Mouse (Mus musculus): ENCODE measurements around the gene Irs2.

The Irs2 gene

GRCm38 (mm10) chr8:10991323-10991722 lies 16.9 kb downstream of the Irs2 start:
- intact Hi-C loops (cut with DNase I) = no loop called here

GRCm38 (mm10) chr8:10990421-10991110 lies 17.7 kb downstream of the Irs2 start:
- intact Hi-C loops (cut with DNase I) = no loop called here

GRCm38 (mm10) chr8:10989946-10990345 lies 18.3 kb downstream of the Irs2 start:
- intact Hi-C loops (cut with DNase I) = no loop called here

DNA sequence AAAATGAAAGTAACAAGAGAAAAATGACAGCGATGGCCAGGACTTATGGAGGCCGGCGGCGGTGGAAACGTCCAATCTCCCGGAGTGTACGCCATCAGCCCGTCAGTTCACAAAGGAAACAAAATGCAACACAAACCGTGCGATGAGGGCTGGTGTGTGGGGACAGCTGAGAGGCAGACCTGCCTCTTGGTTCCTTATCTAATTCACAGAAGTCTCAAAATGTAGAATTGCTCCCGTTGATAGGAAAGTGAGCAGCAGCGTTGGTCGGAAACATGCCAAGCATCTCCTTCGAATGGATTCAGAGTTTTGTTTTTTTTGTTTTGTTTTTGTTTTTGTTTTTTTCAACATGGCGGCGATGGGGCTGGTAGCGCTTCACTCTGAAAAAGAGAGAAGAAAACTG lies 21.6 kb downstream of the Irs2 start:
- intact Hi-C loops (cut with DNase I) = no loop called here

GRCm38 (mm10) chr8:10985064-10985463 lies 23.2 kb downstream of the Irs2 start:
- intact Hi-C loops (cut with DNase I) = no loop called here

DNA sequence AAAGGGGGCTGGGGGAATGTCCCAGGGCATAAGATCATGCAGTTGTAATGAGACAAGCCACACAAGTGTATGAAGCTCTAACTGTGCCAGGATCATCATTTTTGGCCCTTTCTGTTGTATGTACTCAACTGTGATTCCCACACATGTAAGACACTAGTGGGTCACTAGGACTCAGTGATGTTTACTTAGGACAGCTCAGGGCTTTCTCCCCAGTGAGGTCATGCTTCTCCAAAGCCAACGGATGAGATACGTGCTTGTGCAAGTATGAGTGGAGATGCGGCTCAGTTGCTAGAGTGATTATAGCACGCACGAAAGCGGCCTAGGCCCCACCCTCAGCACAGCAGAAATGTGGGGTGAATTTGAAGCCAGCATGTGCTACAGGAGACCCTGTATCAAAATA lies 27.4 kb downstream of the Irs2 start:
- intact Hi-C loops (cut with DNase I) = no loop called here

DNA sequence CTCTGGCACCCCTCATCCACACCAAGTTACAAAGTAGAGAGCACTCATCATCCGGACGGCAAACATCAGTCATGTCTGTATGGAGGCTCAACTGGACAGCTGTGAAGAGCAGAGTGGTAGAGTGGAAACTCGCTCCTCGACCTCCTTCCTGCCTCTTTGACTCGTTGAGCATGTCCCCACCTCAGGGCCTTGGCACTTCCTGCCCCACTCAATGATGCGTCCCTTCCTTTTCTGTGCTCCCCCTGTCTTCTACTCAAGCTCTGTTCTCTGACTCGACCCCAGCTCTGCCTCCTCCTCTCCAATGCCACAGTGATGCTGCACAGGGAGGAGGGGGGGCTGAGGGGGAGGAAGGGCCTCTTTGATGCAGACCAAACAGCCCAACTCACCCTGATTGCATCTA lies 28.3 kb downstream of the Irs2 start:
- intact Hi-C loops (cut with DNase I) = no loop called here

- intact Hi-C loops (cut with DNase I) = no loop called here
Observed at GRCm38 (mm10) chr8:10979196-10979794, 29.0 kb downstream of the Irs2 start.

DNA sequence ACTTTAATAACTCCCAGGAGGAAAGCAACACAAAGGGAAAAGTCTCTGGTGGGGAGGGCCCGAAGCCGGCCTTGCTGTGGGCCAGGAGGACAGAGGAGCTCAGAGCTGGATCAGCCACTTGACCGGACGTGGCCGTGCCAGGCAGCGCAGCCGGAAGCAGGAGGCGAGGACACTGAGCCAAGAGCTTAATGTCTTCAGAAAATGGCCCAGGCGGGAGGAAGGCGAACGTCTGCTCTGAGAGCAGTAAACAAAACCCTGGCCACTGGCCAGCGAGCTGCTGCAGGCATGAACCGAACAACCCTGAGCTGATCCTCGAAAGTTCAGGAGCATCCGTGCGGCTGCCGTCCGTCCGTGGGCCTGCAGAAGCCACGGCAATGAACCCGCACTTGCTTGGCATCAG lies 29.9 kb downstream of the Irs2 start:
- intact Hi-C loops (cut with DNase I) = no loop called here

DNA sequence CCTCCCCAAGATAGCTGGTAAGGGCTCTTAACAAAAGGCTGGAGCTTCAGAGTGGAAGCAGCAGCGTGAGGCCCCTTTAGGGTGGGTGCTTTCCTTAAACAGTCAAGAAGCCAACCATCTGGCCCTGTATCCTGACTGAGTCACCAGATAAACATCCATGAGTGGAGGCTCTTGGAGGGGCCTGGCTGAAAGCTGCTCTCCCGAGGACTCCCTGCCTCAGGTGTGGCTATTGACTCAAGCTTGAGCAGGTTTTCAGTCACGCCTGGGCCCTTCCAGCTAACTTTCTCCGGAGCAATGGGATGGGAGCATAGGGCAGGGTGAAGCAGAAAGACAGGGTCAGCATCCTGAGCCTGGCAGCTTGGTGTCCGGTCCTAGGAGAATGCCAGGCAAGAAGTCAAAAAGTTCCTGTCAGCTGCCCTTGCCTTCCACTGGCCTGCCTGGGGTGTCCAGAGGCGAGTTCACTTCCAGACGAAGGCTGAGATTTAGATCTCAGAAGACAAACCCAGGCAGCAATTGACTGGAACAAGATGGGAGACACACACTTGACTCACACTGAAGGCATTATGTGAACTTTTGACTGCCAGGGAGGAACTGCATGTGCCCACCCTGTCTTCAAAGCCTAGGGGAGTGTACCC lies 30.4 kb downstream of the Irs2 start:
- intact Hi-C loops (cut with DNase I) = no loop called here

GRCm38 (mm10) chr8:10974659-10975058 lies 33.6 kb downstream of the Irs2 start:
- intact Hi-C loops (cut with DNase I) = no loop called here

DNA sequence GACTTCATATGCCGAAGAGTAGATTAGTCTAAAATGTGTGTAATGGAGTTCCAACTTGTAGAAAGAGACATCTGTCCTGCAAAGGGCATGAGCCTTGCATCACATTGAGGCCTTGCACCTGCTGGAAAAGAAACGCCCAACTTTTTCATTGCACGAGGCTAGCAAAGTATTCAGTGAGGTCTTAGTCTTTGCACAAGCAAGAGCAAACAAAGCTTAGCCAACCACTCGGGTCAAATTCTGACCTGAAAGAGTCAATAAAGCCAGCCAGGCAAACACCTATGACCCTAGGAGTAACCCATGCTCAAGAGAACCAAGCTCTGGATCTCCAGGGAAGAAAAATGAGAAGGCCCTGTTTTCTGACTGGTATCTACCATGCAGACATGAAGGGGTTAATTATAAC lies 34.1 kb downstream of the Irs2 start:
- intact Hi-C loops (cut with DNase I) = no loop called here

- intact Hi-C loops (cut with DNase I) = no loop called here
Observed at GRCm38 (mm10) chr8:10972851-10973452, 35.3 kb downstream of the Irs2 start.

DNA sequence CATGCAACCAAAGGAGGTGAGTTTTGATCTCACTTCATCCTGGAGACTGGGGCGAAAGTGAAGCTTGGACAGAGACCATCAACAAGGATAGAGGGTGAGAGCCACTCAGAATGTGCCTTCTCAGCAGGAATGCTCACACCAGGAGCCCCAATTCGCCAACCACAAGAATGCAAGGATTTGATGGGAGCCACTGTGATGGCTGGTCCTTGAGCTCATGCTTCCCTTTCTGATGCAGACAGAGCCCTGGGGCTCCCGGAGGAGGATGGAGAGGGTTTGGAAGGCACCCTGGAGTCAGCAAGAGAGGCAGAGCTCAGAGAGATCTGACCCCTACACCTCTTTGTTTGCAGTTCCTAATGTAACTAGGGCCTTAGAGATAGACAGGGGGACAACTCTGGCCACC lies 36.3 kb downstream of the Irs2 start:
- intact Hi-C loops (cut with DNase I) = no loop called here

- intact Hi-C loops (cut with DNase I) = no loop called here
Observed at GRCm38 (mm10) chr8:10971509-10971908, 36.7 kb downstream of the Irs2 start.

- intact Hi-C loops (cut with DNase I) = no loop called here
Observed at GRCm38 (mm10) chr8:10970496-10971456, 37.5 kb downstream of the Irs2 start.

DNA sequence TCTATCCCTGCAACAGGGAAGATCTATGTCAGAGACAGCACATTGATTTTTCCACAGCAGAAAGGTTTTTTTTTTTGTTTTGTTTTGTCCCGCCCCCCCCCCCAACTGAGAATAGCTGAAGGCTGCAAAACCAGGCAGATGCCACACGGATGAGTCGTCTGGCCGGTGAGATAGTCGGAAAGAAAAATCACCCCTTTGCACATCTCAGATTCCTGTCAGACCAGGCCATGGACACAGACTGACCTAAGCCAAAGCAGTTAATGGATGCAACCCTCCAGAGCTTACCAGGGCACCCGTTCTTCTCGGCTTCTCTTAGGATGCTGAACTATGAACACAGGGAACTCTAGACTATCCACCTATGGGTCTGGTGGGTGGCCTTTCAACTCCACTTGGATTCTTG lies 39.6 kb downstream of the Irs2 start:
- intact Hi-C loops (cut with DNase I) = no loop called here

- intact Hi-C loops (cut with DNase I) = no loop called here
Observed at GRCm38 (mm10) chr8:10965401-10966117, 42.7 kb downstream of the Irs2 start.

DNA sequence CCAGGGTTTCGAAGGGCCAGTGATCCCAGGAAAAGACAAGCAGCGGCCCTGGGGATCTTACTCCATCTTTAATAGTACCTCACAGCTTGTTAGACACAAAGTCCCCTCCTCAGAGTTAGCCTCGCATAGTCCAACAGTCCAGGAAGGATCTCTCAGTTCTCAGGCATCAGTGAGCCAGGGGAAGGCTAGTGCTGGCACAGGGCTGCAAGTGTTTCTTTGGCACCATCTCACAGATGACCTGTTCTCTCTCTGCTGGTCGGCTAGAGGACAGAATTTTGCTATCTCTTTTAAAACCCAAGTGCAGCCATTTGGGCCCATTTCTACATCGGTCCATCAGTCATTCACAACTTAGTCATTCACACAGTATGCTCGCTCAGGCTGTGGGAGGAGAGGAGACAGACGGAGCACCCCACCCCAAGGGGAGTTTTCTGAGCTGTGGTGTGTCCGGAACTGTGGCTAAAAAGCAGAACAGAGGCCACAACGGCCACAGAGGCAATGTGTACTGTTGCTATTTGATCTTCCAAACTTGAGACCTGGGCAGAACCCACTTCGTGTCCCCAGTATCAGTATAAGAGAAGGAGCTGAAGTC lies 43.7 kb downstream of the Irs2 start:
- intact Hi-C loops (cut with DNase I) = no loop called here

DNA sequence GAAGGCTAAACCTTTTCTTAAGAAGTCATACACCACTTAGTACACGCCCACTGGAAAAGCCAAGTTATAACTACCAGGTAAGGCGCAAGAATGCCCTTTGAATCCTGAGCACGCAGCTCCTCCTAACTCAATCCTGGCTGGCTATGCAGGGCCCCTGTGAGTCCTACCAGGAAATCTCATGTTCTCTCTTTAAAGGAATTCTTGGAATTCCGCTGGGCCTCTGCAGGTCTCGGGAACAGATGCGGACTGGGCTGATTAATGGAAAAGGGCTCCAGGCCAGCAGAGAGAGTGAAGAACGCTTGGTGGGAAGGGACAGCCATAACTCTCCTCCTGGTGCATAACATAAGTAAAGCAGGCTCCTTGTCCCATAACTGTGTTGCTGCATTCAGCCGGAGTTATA lies 46.3 kb downstream of the Irs2 start:
- intact Hi-C loops (cut with DNase I) = no loop called here

All from adrenal gland (tissue).